Mouse (Mus musculus) bone marrow, adult 2 months (tissue): ENCODE measurements around the gene Hal. TPM values are rescaled to one million over a fixed set of nuclear protein-coding genes. Genes with fewer than 3 reads are reported as not detected.

Source experiments
- H3K27ac ChIP-seq: fragments of 200-500 bp; 2 replicates; pipeline ENCODE4 v1.5.1; 2012; ENCODE audit warnings: low read depth, mild to moderate bottlenecking, control low read depth, inconsistent platforms, low read length; ENCODE audit not compliant: control insufficient read depth, poor library complexity, insufficient read depth
- H3K4me1 ChIP-seq: fragments of 200-500 bp; 2 replicates; pipeline ENCODE4 v1.6.1; 2011; ENCODE audit warnings: low read length; ENCODE audit not compliant: control insufficient read depth, insufficient read depth
- H3K4me3 ChIP-seq: fragments of 200-500 bp; replicated peaks from 2 replicates; pipeline ENCODE3; 2011; ENCODE audit warnings: mild to moderate bottlenecking, low read depth, low read length, control low read depth; ENCODE audit not compliant: control insufficient read depth
- CTCF ChIP-seq: fragments of 200-500 bp; IDR thresholded peaks from 2 replicates; pipeline ENCODE4 v1.5.1; 2011; ENCODE audit warnings: low read length, control low read depth; ENCODE audit not compliant: control insufficient read depth, insufficient read depth
- POLR2A ChIP-seq: fragments of 200-500 bp; IDR thresholded peaks from 2 replicates; pipeline ENCODE4 v1.6.1; 2011; ENCODE audit warnings: low read depth, mild to moderate bottlenecking, control low read depth, low read length, borderline replicate concordance; ENCODE audit not compliant: control insufficient read depth
- WGBS: fragments of 180-500 bp; shearing (Covaris S2); methylation state at CpG from one replicate; pipeline ENCODE4 v1.1.7; 2018; 5-methylcytosine and 5-hydroxymethylcytosine counted together
- polyA plus RNA-seq: library from polyadenylated mRNA; stranded (reverse); fragments of >200 nt; gene quantifications from 2 replicates; pipeline ENCODE4 v1.2.4, GENCODE M21; 2011; ENCODE audit warnings: low replicate concordance; ENCODE audit not compliant: missing spikeins, insufficient read depth, insufficient read length

Hal gene
- polyA plus RNA-seq, 1 experiment = 6.1 TPM

GRCm38 (mm10) chr10:93564518-93565090 is 76.0 kb downstream of the Hal start:
- no peak for TF ChIP-seq POLR2A
- TF ChIP-seq CTCF = no peak
- 49% methylated on average over 14 of the region's 14 CpGs for WGBS
- Histone ChIP-seq H3K4me3 (no peak overlapping the region), H3K27ac (no peak overlapping the region), H3K4me1 (no peaks in the 10 kb centered on the region; the same call in 1 of the 2 replicates)

GRCm38 (mm10) chr10:93567066-93567465 is 78.5 kb downstream of the Hal start:
- H3K27ac ChIP-seq = no peak overlapping the region
- no peak for TF ChIP-seq CTCF
- no peak for TF ChIP-seq POLR2A
- H3K4me3 ChIP-seq = no peak overlapping the region
- H3K4me1 ChIP-seq = no peaks in the 10 kb centered on the region; the same call in 1 of the 2 replicates
- 67% methylated on average over 10 of the region's 10 CpGs for WGBS

- Histone ChIP-seq H3K4me3 (no peak overlapping the region), H3K4me1 (no peaks in the 10 kb centered on the region; the same call in 1 of the 2 replicates), H3K27ac (no peak overlapping the region)
- TF ChIP-seq POLR2A = no peak
- no peak; the same call in 1 of the 2 replicates for TF ChIP-seq CTCF
- 88% methylated on average over 11 of the region's 11 CpGs for WGBS
These were observed 79.4 kb downstream of the Hal start for GRCm38 (mm10) chr10:93567841-93568566.

- Histone ChIP-seq H3K4me3 (no peak overlapping the region), H3K4me1 (no peaks in the 10 kb centered on the region; the same call in 1 of the 2 replicates), H3K27ac (no peak overlapping the region)
- TF ChIP-seq POLR2A (no peak), CTCF (no peak)
- 73% methylated on average over 6 of the region's 6 CpGs for WGBS
These were observed 80.1 kb downstream of the Hal start for GRCm38 (mm10) chr10:93568671-93569070.

Other genes starting within 250 kb of the Hal start
- 8.3 and 15.5 TPM in 2 replicates for gene Elk3, start 177.6 kb upstream of the Hal start, polyA plus RNA-seq
- gene Lta4h, start 35.4 kb upstream of the Hal start, polyA plus RNA-seq = 147 and 309 TPM in 2 replicates
- gene Amdhd1, start 51.3 kb downstream of the Hal start, polyA plus RNA-seq = 1.4 TPM in 1 of 2 replicates, not detected in the other
- gene Ccdc38, start 51.9 kb downstream of the Hal start, polyA plus RNA-seq = 0.40 TPM in 1 of 2 replicates, not detected in the other
- 56.3 and 79.1 TPM in 2 replicates for gene Snrpf, start 100.9 kb downstream of the Hal start, polyA plus RNA-seq
- 3.0 and 3.7 TPM in 2 replicates for gene Ntn4, start 151.9 kb downstream of the Hal start, polyA plus RNA-seq